Mouse (Mus musculus) heart, postnatal 25 days (tissue): Measurements from ENCODE around the gene Agpat1. TPM values are rescaled to one million over a fixed set of nuclear protein-coding genes. Genes with fewer than 3 reads are reported as not detected.

Experiments
- DNase-seq: peaks from one replicate; pipeline ENCODE4 v3.0.0; 2022; ENCODE audit warnings: low spot score
- intact Hi-C: fragments of 180-260 bp; cut with DNase I; formaldehyde crosslinking; loops from one replicate; pipeline ENCODE4 v1.15.1; 2025
- total RNA-seq, 2 experiments: library from RNA; stranded (reverse); gene quantifications; 2 replicates each; pipeline ENCODE4 v1.2.3; 2021

Agpat1 gene
- total RNA-seq, 2 experiments from 2014 or later: 65.8 to 66.8 TPM

DNA sequence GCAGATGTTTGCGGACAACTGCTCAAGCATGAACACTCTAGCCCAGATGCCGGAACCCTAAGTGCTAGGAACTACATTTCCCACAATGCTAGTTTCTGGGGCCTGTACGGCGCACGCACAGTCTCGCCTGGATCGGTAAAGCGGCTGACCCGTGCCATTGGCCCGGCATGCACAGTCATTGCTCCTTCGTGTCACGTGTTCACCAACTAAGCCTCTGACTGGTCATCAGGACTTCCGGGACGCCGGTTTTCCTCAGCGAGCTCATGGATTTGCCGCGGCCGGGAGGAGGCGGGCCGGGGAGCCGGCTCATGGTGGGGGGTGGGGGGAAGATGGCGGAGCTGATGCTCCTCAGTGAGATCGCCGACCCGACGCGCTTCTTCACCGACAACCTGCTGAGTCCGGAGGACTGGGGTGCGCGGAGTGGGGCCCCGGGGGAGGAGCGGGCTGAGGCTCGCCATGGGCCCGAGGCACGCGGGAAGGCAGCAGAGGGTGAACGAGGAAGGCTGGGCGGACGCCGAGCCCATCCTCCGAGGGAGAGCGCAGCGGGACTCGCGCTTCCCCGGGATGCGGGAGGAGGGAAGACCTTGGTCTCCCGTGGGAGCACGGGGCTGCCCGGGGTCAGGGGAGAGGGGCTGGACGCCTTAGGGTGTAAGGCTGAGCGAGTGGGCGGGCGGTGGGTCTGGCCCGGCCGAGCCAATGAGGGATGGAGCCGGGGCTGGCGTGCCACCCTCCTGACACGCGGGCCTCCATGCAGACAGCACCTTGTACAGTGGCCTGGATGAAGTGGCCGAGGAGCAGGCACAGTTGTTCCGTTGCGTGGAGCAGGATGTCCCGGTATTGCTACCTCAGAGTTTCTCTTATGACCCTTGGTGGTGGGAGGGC, 43.1 kb downstream of the Agpat1 start, which contains the start of gene Atf6b:
Gene Atf6b, plus strand, starts transcription at position 241 of the 882 bp plus-strand sequence.
- DNase-seq: peak; percentile 96
- intact Hi-C loops: no loop called here

GRCm38 (mm10) chr17:34648141-34648890, 44.3 kb downstream of the Agpat1 start:
- intact Hi-C loops: no loop called here
- no peak for DNase-seq

DNA sequence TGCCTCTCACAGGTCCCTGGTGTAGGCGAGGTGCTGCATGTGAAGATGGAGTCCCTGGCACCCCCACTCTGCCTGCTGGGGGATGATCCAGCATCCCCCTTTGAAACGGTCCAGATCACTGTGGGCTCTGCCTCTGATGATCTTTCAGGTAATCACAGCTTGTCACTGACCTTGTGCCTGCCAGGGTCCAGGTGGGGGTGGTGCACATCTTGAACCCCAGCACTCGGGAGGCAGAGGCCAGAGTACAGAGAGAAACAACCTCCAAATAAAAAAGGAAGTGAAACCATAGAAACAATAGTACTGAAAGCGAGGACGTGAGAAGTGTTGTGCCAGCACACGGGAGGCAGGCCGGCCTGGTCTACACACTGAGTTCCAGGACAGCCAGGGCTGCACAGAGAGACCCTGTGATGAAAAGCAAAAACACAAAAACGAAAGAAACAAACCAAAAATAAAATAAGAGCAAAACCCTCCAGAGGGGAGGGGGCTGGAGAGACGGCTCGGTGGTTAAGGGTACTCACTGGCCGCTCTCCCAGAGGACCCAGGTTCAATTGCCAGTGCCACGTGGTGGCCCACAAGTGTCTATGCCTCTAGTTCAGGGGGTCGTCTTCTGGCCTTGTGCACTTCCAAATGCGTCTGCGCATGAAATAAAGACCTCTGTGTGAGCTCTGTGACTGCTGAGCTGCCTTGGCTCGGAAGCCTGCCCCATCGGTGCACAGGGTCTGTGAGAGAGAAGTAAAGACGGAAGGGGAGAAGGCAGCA, 45.2 kb downstream of the Agpat1 start:
- intact Hi-C loops: no loop called here
- no peak for DNase-seq

GRCm38 (mm10) chr17:34650781-34651180, 46.7 kb downstream of the Agpat1 start:
- DNase-seq: no peak
- intact Hi-C loops: loop anchor here (5.0 kb wide), 1 partner anchor 162 kb away; no protein-coding TSS in a partner anchor

DNA sequence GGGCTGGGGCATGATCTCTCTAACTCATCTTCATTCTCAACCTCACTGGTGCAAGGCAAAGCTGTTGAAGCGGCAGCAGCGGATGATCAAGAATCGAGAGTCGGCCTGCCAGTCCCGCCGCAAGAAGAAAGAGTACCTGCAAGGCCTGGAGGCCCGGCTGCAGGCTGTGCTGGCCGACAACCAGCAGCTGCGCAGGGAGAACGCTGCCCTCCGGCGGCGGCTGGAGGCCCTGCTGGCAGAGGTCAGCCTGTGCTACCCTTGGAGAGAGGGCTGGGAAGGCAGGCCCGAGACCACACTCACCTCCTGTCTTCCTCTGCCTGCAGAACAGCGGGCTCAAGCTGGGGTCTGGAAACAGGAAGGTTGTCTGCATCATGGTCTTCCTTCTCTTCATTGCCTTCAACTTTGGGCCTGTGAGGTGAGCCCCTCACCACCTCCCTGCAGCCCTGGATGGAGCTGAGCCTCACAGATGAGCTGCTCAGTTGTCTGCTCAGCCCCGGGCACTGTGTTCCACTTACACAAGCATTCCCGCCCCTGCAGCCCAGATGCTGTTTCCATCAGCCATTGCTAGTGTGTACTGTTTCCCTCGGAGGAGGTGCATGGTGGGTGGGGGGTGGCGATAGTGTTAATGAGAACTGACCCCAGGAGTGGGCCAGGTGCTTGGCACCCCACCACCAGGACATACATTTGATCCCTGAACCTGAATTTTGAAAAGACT, 47.6 kb downstream of the Agpat1 start:
- intact Hi-C loops: loop anchor here (2.0 to 5.0 kb wide), 2 partner anchors 61 to 161 kb away; no protein-coding TSS in a partner anchor
- DNase-seq: no peak

DNA sequence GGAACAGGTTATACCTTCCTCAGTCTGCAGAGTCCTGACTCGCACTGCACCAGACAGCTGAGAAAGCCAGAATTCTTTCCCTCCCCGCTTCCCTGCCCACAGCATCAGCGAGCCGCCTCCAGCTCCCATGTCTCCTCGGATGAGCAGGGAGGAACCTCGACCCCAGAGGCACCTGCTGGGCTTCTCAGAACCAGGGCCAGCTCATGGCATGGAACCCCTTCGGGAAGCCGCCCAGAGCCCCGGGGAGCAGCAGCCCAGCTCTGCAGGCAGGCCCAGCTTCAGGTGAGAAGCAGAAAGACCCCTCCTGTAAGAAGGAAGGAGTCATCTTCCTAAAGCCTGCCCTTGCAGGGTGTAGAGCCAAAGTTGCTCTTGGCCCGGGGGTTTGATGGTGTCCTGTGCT, 48.5 kb downstream of the Agpat1 start:
- intact Hi-C loops: loop anchor here (2.0 to 5.0 kb wide), 2 partner anchors 60 to 160 kb away; no protein-coding TSS in a partner anchor
- no peak for DNase-seq

DNA sequence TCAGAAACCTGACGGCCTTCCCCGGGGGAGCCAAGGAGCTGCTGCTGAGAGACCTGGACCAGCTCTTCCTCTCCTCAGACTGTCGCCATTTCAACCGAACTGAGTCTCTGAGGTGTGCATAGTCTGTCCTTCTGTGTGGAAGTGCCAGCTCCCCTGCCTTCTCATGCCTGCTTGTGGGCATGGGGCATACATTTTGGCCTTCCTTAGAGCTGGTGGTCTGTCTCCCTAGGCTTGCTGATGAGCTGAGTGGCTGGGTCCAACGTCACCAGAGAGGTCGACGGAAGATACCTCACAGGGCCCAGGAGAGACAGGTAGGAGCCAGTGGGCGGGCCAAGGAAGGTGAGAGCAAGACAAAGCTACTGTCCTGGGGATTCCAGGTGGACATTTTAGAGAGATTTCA, 48.9 kb downstream of the Agpat1 start:
- DNase-seq: no peak
- intact Hi-C loops: loop anchor here (2.0 to 5.0 kb wide), 2 partner anchors 60 to 159 kb away; no protein-coding TSS in a partner anchor

DNA sequence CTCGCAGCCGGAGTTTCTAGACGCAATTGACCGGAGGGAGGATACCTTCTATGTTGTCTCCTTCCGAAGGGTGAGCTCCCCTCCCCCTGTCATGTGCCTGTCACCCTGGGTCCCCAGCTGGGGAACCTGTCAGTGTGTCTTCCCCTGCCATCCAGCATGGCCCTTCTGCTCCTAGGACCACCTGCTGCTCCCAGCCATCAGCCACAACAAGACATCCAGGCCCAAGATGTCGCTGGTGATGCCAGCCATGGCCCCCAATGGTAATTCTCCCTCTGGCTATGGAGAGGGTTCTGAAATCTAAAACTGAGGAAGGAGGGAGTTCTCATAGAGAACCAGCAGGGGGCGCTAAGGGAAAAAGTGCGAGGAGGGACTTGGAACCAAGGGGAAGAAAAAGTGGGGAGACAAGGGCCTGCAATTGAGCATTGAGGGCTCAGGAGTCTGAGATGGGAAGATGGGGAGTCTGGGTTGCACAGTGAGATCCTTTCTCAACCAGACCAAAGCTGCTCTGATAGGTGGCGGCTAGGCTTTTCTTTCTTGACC, 49.8 kb downstream of the Agpat1 start:
- no peak for DNase-seq
- intact Hi-C loops: loop anchor here (2.0 to 5.0 kb wide), 2 partner anchors 59 to 158 kb away; no protein-coding TSS in a partner anchor

GRCm38 (mm10) chr17:34654392-34654791, 50.3 kb downstream of the Agpat1 start:
- DNase-seq: no peak
- intact Hi-C loops: loop anchor here (5.0 kb wide), 1 partner anchor 158 kb away; no protein-coding TSS in a partner anchor

- DNase-seq: no peak
Measured at GRCm38 (mm10) chr17:34655160-34655559, 51.1 kb downstream of the Agpat1 start.

DNA sequence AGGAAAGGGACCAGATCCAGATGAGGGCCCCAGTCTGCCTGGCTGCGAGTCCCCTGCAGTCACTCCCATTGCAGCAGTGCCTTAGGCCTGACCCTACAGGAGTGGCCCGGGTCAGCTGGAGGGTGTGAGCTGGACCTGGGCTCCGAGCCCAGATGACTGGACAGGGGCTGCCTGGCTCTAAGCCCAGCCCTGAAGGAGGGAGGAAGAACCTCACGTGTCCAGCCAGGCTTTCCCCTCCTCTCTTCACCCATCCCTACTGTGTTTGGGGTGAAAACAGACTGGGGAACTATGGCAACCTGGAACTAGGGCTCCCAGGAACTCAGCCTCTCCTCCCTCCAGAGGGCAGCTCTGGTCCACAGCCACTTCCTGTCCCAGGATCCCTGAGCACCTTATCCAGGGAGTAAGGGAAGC, 51.5 kb downstream of the Agpat1 start:
- peak; percentile 94 for DNase-seq
- intact Hi-C loops: no loop called here

More at GRCm38 (mm10) chr17:34655160-34655559, 51.1 kb downstream of the Agpat1 start:
- intact Hi-C loops: no loop called here

GRCm38 (mm10) chr17:34656666-34657065, 52.6 kb downstream of the Agpat1 start:
- intact Hi-C loops: no loop called here
- DNase-seq: peak; percentile 58

- intact Hi-C loops: no loop called here
- DNase-seq: no peak
Measured at GRCm38 (mm10) chr17:34657271-34657670, 53.2 kb downstream of the Agpat1 start.

GRCm38 (mm10) chr17:34658145-34658544, 54.1 kb downstream of the Agpat1 start:
- intact Hi-C loops: no loop called here

DNA sequence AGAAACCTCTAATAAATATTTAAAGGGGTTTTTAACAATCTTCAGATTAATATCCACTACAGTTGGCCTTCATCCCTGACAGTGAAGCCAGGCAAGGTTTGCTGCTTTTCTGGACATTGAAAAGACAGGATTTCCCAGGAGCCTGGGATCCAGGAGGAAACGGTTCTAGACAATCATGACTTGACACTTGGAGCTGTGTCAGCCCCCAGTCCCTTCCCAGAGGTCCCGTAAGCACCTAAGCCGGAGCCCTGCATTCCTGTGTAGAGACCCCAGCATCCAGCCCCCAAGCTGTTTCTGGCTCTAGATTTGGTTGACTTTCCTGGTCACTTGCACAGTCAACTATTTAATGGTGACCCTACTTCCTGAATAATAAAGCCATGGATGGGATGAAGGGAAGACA, 54.5 kb downstream of the Agpat1 start:
- DNase-seq: no peak
- intact Hi-C loops: no loop called here

More at GRCm38 (mm10) chr17:34658145-34658544, 54.1 kb downstream of the Agpat1 start:
- DNase-seq: no peak

- intact Hi-C loops: no loop called here
- no peak for DNase-seq
Measured at GRCm38 (mm10) chr17:34659181-34659896, 55.3 kb downstream of the Agpat1 start.

DNA sequence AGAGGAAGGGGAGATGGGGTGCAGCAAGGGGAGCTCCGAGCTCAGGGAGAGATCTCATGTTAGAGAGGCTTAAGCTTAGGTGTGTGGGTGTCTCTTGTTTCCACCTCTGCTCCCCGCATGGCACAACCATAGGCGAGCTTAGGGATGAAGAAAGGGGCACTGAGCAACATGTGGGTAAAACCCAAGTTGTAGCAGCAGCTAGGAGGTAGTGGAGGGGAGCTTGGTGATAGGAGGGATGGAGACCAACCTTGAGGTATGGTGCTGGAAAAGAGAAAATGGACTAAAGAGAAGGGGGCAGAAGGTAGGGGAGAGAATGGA, 55.8 kb downstream of the Agpat1 start:
- no peak for DNase-seq
- intact Hi-C loops: loop anchor here (2.0 kb wide), 1 partner anchor 21 kb away; no protein-coding TSS in a partner anchor

GRCm38 (mm10) chr17:34660259-34660820, 56.3 kb downstream of the Agpat1 start:
- peak; percentile 59 for DNase-seq

More at GRCm38 (mm10) chr17:34660259-34660820, 56.3 kb downstream of the Agpat1 start:
- intact Hi-C loops: loop anchor here (2.0 kb wide), 1 partner anchor 20 kb away; no protein-coding TSS in a partner anchor
